Mouse (Mus musculus) E14TG2a.4 (cell line): ENCODE data around the gene Itga9.

ENCODE experiments used
- H3K27me3 ChIP-seq: 2 replicates; pipeline ENCODE4 v1.6.1; 2014; ENCODE audit warnings: low read length, control low read depth; ENCODE audit not compliant: insufficient read depth
- H3K36me3 ChIP-seq: 2 replicates; pipeline ENCODE4 v1.6.1; 2014; ENCODE audit warnings: low read length, control low read depth; ENCODE audit not compliant: insufficient read depth
- H3K4me1 ChIP-seq: replicated peaks from 2 replicates; pipeline ENCODE4 v1.6.1; 2014; ENCODE audit warnings: low read depth, low read length, control low read depth
- H3K4me3 ChIP-seq: replicated peaks from 2 replicates; pipeline ENCODE4 v1.5.1; 2014; ENCODE audit warnings: mild to moderate bottlenecking, low read length
- H3K9me3 ChIP-seq: 2 replicates; pipeline ENCODE4 v1.6.1; 2014; ENCODE audit warnings: low read length, control low read depth
- CTCF ChIP-seq: conservative IDR thresholded peaks from 2 replicates; pipeline ENCODE4 v1.5.1; 2014; ENCODE audit warnings: low read length
- NANOG ChIP-seq: IDR thresholded peaks from 2 replicates; pipeline ENCODE4 v1.6.1; 2014; ENCODE audit warnings: borderline replicate concordance, low read length, mixed read lengths
- POU5F1 ChIP-seq: IDR thresholded peaks from 2 replicates; pipeline ENCODE4 v1.6.1; 2014; ENCODE audit warnings: low read length, borderline replicate concordance

Gene Itga9

DNA sequence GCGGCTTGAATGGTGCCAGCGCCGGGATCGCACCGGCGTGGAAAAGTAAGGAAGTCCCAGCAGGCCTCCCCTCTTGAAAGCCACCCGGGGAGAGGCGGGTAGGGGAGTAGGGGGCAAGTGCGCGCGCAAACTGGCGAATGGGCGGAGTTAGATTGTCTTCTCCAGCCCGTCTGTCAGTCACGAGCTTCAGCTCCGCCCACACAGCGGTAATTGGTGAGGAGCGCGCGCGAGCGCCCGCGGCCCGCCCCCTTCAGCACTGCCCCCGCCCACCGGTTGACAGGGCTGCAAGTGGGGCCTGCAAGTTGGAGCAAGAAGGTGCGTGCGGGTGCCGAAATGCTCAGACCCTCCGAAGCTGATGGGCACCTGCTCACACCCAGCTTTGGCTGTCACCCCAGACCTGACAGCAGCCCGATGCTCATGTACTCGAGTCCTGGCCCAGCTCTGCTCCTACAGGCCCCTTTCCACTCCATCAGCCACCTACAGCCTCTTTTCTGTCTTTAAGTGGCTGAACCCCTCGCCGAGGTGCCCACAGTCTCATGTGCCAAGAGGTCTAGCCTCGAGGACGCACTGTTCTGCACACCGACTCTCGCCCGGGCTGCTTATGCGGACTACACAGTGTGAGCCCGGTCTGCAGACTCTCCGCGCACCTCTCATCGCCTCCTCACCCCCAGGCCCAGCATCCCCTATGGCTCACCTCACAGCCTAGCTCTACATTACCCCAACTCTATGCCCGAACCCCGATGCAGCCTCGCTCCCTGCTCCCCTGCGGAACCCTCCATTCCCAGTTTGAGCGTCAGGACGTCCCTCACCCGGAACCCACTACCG, 319.0 kb downstream of the Itga9 start:
- Histone ChIP-seq H3K4me1 (peaks cover 32% of the 10 kb centered on the region), H3K9me3 (no peaks in the 10 kb centered on the region), H3K4me3 (peak overlapping the region; percentile 80), H3K36me3 (no peaks in the 10 kb centered on the region), H3K27me3 (peaks cover 75% of the 10 kb centered on the region)
- TF ChIP-seq CTCF (no peak), POU5F1 (no peak), NANOG (no peak)

DNA sequence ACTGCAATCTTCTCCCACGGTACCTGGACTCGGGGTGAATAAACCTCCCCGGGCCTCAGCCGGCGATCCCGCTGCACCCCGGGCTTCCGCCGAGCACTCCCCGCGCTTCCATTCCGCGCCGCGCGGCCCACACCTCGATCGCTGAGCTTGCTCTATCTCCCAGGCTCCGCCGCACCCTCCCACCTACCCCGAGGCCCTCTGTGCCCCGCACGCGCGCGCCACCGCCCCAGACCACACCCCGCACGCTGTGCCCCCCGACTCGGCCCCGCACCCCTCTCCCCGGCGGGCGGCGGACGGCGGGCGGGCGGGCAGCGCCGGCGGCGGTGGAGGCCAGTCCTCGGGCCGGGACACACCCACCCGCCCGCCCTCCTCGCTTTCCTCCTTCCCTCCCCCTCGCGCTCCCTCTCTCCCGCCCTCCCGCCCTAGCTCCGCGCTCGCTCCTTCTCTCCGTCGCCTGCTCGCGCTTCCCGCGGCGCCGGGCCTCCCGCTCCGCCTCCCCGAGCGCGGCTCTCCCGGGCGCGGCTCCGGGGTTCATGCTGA, 319.7 kb downstream of the Itga9 start, which contains the start of gene Ctdspl:
TSS of gene Ctdspl (plus strand) at position 343 of the 540 bp plus-strand sequence.
- Histone ChIP-seq H3K36me3 (no peaks in the 10 kb centered on the region), H3K4me3 (peak within 1 kb of the TSS; percentile 80), H3K27me3 (peaks cover 76% of the 10 kb centered on the region), H3K4me1 (peaks cover 32% of the 10 kb centered on the region), H3K9me3 (no peaks in the 10 kb centered on the region)
- no peak for TF ChIP-seq POU5F1
- no peak for TF ChIP-seq CTCF
- TF ChIP-seq NANOG, result no peak

DNA sequence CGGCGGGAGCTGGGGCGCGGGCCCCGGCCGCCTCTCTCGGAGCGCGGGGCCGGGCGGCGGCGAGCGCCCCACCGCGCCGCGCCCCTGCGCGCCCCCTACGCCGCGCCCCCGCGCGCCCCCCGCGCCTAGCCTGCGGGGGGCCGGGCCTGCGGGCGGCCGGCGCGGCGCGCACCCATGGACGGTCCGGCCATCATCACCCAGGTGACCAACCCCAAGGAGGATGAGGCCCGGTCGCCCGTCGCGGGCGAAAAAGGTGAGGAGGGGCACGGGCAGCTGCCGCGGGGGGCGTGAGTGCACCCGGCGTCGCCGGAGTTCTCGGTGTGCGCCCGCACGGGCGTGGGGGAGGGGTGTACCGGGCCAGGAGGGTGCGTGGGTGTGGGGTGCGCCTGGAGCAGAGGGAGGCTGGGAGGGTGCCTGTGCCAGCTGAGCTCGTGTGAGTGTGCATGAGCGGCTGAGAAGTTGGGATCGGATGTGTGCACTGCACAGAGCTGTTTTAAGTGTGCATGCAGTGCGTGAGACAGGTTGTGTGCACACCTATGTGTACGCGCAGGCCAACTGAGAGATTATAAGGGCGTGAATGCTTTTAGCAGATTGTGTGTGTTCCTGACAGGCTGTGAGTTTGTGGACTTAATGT, 320.3 kb downstream of the Itga9 start:
- H3K4me3 ChIP-seq, result peak overlapping the region; percentile 80
- H3K27me3 ChIP-seq, result peaks cover 74% of the 10 kb centered on the region
- H3K36me3 ChIP-seq, result no peaks in the 10 kb centered on the region
- no peaks in the 10 kb centered on the region for H3K9me3 ChIP-seq
- peaks cover 32% of the 10 kb centered on the region for H3K4me1 ChIP-seq
- TF ChIP-seq CTCF, result no peak
- no peak for TF ChIP-seq NANOG
- no peak for TF ChIP-seq POU5F1

DNA sequence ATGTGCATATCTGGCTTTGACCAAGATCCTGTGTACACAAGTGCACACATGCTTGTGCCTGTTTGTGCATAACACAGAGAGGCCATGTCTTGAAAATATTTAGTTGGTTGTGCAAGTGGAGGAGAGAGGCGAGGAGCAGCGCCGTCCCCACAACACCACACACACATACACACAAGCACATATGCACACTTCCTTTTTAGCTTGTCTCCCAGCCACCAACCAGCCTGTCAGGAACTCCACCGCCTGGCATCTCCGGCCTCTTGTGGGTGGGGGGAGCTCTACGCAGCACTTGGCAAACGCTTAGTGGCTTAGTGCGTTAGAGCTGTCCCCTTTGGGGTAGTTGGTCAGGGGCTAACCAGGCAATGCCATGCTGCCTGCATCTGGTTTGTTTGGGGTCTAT, 321.0 kb downstream of the Itga9 start:
- Histone ChIP-seq H3K36me3 (no peaks in the 10 kb centered on the region), H3K9me3 (no peaks in the 10 kb centered on the region), H3K4me1 (peaks cover 32% of the 10 kb centered on the region), H3K27me3 (peaks cover 67% of the 10 kb centered on the region), H3K4me3 (no peak overlapping the region)
- TF ChIP-seq NANOG (no peak), CTCF (no peak)

DNA sequence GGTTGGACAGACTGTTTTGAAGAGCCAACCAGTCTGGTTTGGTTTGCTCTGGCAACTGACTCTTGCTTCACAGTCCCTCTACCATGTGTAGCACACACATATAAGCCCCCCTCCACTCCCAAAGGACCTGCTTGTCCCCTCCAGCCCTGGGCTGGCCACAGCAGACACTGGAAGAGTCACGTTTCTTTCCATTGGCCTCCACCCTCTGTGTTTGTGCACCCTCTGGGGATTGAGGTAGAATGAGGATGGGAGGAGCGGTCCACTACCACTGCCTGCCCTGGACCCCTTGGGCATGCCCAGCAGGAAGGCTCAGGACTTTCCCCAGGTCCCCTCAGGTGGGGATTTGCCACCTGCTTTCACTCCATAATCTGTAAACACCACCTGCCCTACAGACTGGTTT, 321.5 kb downstream of the Itga9 start:
- Histone ChIP-seq H3K9me3 (no peaks in the 10 kb centered on the region), H3K4me1 (peaks cover 32% of the 10 kb centered on the region), H3K36me3 (no peaks in the 10 kb centered on the region), H3K27me3 (peaks cover 62% of the 10 kb centered on the region), H3K4me3 (no peak overlapping the region)
- no peak for TF ChIP-seq POU5F1
- TF ChIP-seq CTCF, result no peak
- TF ChIP-seq NANOG, result no peak

DNA sequence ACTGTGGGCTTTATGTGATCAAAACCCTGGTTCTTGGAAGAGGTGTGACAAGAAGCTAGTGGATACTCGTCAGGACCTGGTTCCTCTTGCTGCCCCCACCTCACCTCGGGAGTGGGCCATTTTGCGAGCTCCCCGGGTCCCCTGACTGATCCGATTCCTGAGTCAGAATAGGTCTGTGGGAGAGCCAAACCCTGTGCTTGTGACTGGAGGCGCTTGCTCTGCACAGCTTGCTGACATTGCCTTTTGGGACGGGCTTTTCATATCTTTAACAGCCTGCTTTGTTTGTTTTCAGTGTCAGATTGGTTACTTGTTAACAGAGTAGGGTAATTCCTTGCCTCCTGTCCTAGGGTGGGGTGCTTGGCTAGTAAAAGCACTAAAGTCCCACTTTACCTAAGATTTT, 322.2 kb downstream of the Itga9 start:
- peaks cover 57% of the 10 kb centered on the region for H3K27me3 ChIP-seq
- peaks cover 32% of the 10 kb centered on the region for H3K4me1 ChIP-seq
- H3K36me3 ChIP-seq, result no peaks in the 10 kb centered on the region
- no peak for TF ChIP-seq CTCF
- no peak for TF ChIP-seq POU5F1
- TF ChIP-seq NANOG, result no peak
- H3K9me3 ChIP-seq, result no peaks in the 10 kb centered on the region
- no peak overlapping the region for H3K4me3 ChIP-seq

DNA sequence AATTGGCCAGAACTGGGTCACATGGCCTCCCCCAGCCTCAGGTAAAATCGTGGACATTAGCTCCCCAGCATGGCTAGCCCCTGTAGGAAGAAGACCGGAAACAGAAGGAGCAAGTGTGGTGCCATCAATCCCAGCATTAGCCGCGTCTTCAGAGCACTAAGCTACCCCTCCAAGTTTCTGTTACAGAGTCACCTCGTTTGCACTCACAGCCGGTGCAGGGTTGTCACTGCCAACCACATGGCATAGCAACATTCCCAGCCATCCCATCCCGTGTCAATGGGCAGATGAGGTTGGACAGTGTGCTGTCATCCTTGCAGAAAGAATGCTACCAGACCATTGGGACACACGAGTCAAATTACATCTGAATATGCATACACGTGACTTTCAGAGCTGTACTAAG, 324.1 kb downstream of the Itga9 start:
- Histone ChIP-seq H3K4me3 (no peak overlapping the region), H3K9me3 (no peaks in the 10 kb centered on the region), H3K27me3 (peaks cover 44% of the 10 kb centered on the region), H3K36me3 (no peaks in the 10 kb centered on the region), H3K4me1 (peaks cover 22% of the 10 kb centered on the region)
- no peak for TF ChIP-seq CTCF
- no peak for TF ChIP-seq POU5F1
- TF ChIP-seq NANOG, result no peak

DNA sequence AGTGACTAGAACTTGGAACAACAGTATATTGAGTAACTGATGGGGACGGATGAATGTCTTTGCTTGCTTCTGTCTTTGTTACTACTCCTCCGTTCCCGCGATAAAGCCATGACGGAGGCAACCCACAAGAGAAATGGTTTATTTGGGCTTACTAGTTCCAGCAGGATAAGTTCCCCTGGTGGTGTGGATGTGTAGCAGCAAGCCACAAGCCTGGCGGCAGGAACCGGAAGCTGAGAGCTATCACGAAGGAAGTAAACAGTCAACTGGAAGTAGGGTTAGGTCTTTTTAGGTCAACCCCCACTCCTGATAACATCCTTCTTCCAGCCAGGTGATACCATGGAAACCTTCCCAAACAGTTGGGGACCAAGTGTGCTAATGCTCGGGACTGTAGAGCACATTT, 327.3 kb downstream of the Itga9 start:
- Histone ChIP-seq H3K36me3 (no peaks in the 10 kb centered on the region), H3K9me3 (no peaks in the 10 kb centered on the region), H3K4me1 (peaks cover 8% of the 10 kb centered on the region), H3K27me3 (peaks cover 22% of the 10 kb centered on the region), H3K4me3 (no peak overlapping the region)
- TF ChIP-seq POU5F1 (no peak), NANOG (no peak), CTCF (no peak)
